Comparison of ENCODE assay signal across 23 mouse cellular contexts in the genomic region with DNA sequence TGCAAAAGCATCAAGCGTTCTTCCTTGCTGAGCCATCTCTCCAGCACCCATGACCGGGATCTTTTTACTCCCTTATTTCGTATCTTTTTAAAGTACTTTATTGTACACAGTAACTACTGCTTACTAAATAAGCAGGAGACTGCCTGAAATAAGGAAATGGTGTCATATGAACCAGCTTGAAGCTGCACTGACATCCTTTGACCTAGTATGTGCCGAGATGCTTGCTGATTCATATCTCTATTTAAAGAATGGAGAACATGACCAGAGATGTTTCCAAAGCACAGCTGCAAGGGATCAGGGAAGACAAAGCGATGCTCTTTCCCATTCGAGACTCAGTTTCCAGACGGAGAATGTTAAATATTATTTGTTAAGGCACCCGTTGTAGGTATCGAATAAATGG. TPM values are rescaled to one million over a fixed set of nuclear protein-coding genes. Genes with fewer than 3 reads are reported as not detected.
DNase-seq lines count a peak whose midpoint lies in the region; ATAC-seq and TF ChIP-seq lines count a peak whose summit lies in the region.
"Had no signal": no experiment of that assay in that cellular context is flagged by ENCODE, and none has a peak within 500 bp of the region (broad histone marks: within the 10 kb centered on the region; RNA-seq: fewer than 3 reads in every experiment).

No protein-coding gene starts in this region.

- no peaks in the 10 kb centered on the region for H3K27me3 ChIP-seq in liver, adult 2 months (ENCODE audit: control insufficient read depth, insufficient read depth, low read length)
- H3K27me3 ChIP-seq in liver, embryonic 12.5 days (replicated peaks): no peaks in the 10 kb centered on the region
- H3K27me3 ChIP-seq in limb, embryonic 10.5 days (ENCODE audit: low read depth, poor library complexity, severe bottlenecking): no peaks in the 10 kb centered on the region
- no peaks in the 10 kb centered on the region for H3K27me3 ChIP-seq in kidney, embryonic 15.5 days
- H3K27me3 ChIP-seq: CH12.LX; embryonic facial prominence, embryonic 13.5 days; forebrain, embryonic 12.5 days; heart, embryonic 15.5 days; hindbrain, embryonic 15.5 days had no signal

- no peak for ATAC-seq in liver, embryonic 12.5 days
- no peak for ATAC-seq in kidney, embryonic 15.5 days (replicated peaks; ENCODE audit: low FRiP score)
- ATAC-seq: activated CD4-positive, CD25-positive, alpha-beta regulatory T cell, adult 4 months; forebrain, embryonic 16.5 days; Patski had no signal

- H3K9me3 ChIP-seq in liver, embryonic 12.5 days (replicated peaks): no peaks in the 10 kb centered on the region
- no peaks in the 10 kb centered on the region for H3K9me3 ChIP-seq in limb, embryonic 10.5 days (replicated peaks)
- no peaks in the 10 kb centered on the region for H3K9me3 ChIP-seq in kidney, embryonic 15.5 days (replicated peaks)
- H3K9me3 ChIP-seq: embryonic facial prominence, embryonic 13.5 days; forebrain, embryonic 12.5 days; heart, embryonic 15.5 days; hindbrain, embryonic 10.5 days; hindbrain, embryonic 15.5 days had no signal

- H3K36me3 ChIP-seq in liver, adult 2 months (ENCODE audit: control insufficient read depth, insufficient read depth, low read length): no peaks in the 10 kb centered on the region; the same call in 1 of the 2 replicates
- H3K36me3 ChIP-seq in liver, embryonic 12.5 days: no peaks in the 10 kb centered on the region
- no peaks in the 10 kb centered on the region for H3K36me3 ChIP-seq in limb, embryonic 10.5 days
- H3K36me3 ChIP-seq in kidney, embryonic 15.5 days: no peaks in the 10 kb centered on the region
- H3K36me3 ChIP-seq: embryonic facial prominence, embryonic 13.5 days; forebrain, embryonic 12.5 days; heart, embryonic 15.5 days; hindbrain, embryonic 10.5 days; hindbrain, embryonic 15.5 days had no signal

- peaks cover 3% of the 10 kb centered on the region for H3K79me2 ChIP-seq in liver, adult 2 months (ENCODE audit: control insufficient read depth, insufficient read depth, low read length)

- TF ChIP-seq CTCF in liver, adult 2 months (IDR thresholded peaks at IDR 0.05; ENCODE audit: low read depth, low read length): no peak
- TF ChIP-seq CTCF in bone marrow macrophage, adult 2 months (IDR thresholded peaks at IDR 0.05; ENCODE audit: low read depth, low read length): no peak

- H3K4me1 ChIP-seq in liver, adult 2 months (ENCODE audit: control insufficient read depth, insufficient read depth, low read length): no peaks in the 10 kb centered on the region; the same call in 1 of the 2 replicates
- peaks cover 16% of the 10 kb centered on the region for H3K4me1 ChIP-seq in liver, embryonic 12.5 days
- H3K4me1 ChIP-seq in bone marrow macrophage, adult 2 months (ENCODE audit: control insufficient read depth, insufficient read depth, low read length): peaks cover 48% of the 10 kb centered on the region
- no peaks in the 10 kb centered on the region for H3K4me1 ChIP-seq in limb, embryonic 10.5 days
- no peaks in the 10 kb centered on the region for H3K4me1 ChIP-seq in kidney, embryonic 15.5 days
- H3K4me1 ChIP-seq: embryonic facial prominence, embryonic 13.5 days; forebrain, embryonic 12.5 days; heart, embryonic 15.5 days; hindbrain, embryonic 10.5 days; hindbrain, embryonic 15.5 days had no signal

- no peak for TF ChIP-seq POLR2A in liver, adult 2 months (IDR thresholded peaks at IDR 0.05; ENCODE audit: extremely low read depth, insufficient read depth, low read length)
- TF ChIP-seq POLR2A in bone marrow macrophage, adult 2 months (IDR thresholded peaks at IDR 0.05; ENCODE audit: borderline replicate concordance, low read depth, low read length): no peak

- peak overlapping the region; percentile 73 for H3K27ac ChIP-seq in liver, adult 2 months (replicated peaks; ENCODE audit: insufficient read depth, low read depth, low read length)
- H3K27ac ChIP-seq in liver, embryonic 12.5 days: no peak overlapping the region
- peak overlapping the region; percentile 99 for H3K27ac ChIP-seq in bone marrow macrophage, adult 2 months (ENCODE audit: insufficient read depth, low read depth, low read length)
- H3K27ac ChIP-seq in limb, embryonic 10.5 days: no peak overlapping the region
- no peak overlapping the region for H3K27ac ChIP-seq in kidney, embryonic 15.5 days
- H3K27ac ChIP-seq: embryonic facial prominence, embryonic 13.5 days; forebrain, embryonic 12.5 days; heart, embryonic 15.5 days; hindbrain, embryonic 10.5 days; hindbrain, embryonic 15.5 days had no signal

- no peak overlapping the region for H3K9ac ChIP-seq in liver, adult 2 months (ENCODE audit: low read depth, low read length)
- no peak overlapping the region for H3K9ac ChIP-seq in liver, embryonic 12.5 days
- H3K9ac ChIP-seq in kidney, embryonic 15.5 days: no peak overlapping the region
- H3K9ac ChIP-seq: embryonic facial prominence, embryonic 13.5 days; forebrain, embryonic 12.5 days; heart, embryonic 15.5 days; hindbrain, embryonic 15.5 days had no signal

- WGBS in liver, adult 2 months: 90% methylated on average over 9 of the region's 9 CpGs
- WGBS in liver, embryonic 12.5 days (ENCODE audit: insufficient replicate concordance): 77% methylated on average over 9 of the region's 9 CpGs
- WGBS in limb, embryonic 10.5 days: 96% methylated on average over 9 of the region's 9 CpGs
- WGBS in kidney, embryonic 15.5 days: 90% methylated on average over 9 of the region's 9 CpGs

- H3K4me3 ChIP-seq in liver, adult 2 months (ENCODE audit: insufficient read depth, low read depth, low read length): no peak overlapping the region
- no peak overlapping the region for H3K4me3 ChIP-seq in liver, embryonic 12.5 days
- peak overlapping the region; percentile 42 for H3K4me3 ChIP-seq in bone marrow macrophage, adult 2 months (ENCODE audit: insufficient read depth, low read length)
- H3K4me3 ChIP-seq in limb, embryonic 10.5 days: no peak overlapping the region
- no peak overlapping the region for H3K4me3 ChIP-seq in kidney, embryonic 15.5 days (replicated peaks)
- H3K4me3 ChIP-seq: embryonic facial prominence, embryonic 13.5 days; forebrain, embryonic 12.5 days; heart, embryonic 15.5 days; hindbrain, embryonic 10.5 days; hindbrain, embryonic 15.5 days had no signal

- DNase-seq in liver, adult 2 months (ENCODE audit: extremely low read depth, low read depth, low spot score): peak; percentile 38
- DNase-seq in limb, embryonic 10.5 days (ENCODE audit: low spot score): peak; percentile 13
- DNase-seq in cerebellum, postnatal 4 days (ENCODE audit: low spot score in 2 of 2): no peak
- DNase-seq: adrenal gland, adult 2 months; adrenal gland, postnatal 25 days; cerebellum, adult 11-12 months; cerebellum, adult 9-10 months; cerebellum, postnatal 25 days; gastrocnemius, postnatal 14 days; heart, postnatal 14 days had no signal

- no peak overlapping the region for H3K4me2 ChIP-seq in liver, embryonic 12.5 days
- H3K4me2 ChIP-seq in kidney, embryonic 15.5 days: no peak overlapping the region
- H3K4me2 ChIP-seq: embryonic facial prominence, embryonic 13.5 days; forebrain, embryonic 12.5 days; heart, embryonic 11.5 days; heart, embryonic 15.5 days; hindbrain, embryonic 15.5 days had no signal

RNA-seq across cellular contexts. Expression of gene Lcp1, which starts 33.4 kb away (rescaled TPM):
- total RNA-seq in liver, adult 2 months (2014; rRNA removed): 55.5 and 71.8 TPM in 2 replicates
- polyA plus RNA-seq in liver, adult 2 months (2012; rRNA removed): 15.5 and 19.2 TPM in 2 replicates
- polyA plus RNA-seq in liver, embryonic 12.5 days (2016; fragmentation: Nextera tagmentation; extraction: Ambion mirVana): 36.2 and 39.8 TPM in 2 replicates
- polyA plus RNA-seq in bone marrow macrophage, adult 2 months (2012; ENCODE audit: insufficient read depth, insufficient read length, missing spikeins): 932 and 1,066 TPM in 2 replicates
- 20.4 and 20.9 TPM in 2 replicates for polyA plus RNA-seq in limb, embryonic 10.5 days (2016; fragmentation: Nextera tagmentation; extraction: Ambion mirVana)
- 21.1 and 21.9 TPM in 2 replicates for polyA plus RNA-seq in kidney, embryonic 15.5 days (2015; fragmentation: Nextera tagmentation; extraction: Ambion mirVana)

RNA-seq across cellular contexts. Expression of gene Lrrc63, which starts 33.7 kb away (rescaled TPM):
- total RNA-seq in liver, adult 2 months (2014; rRNA removed): under 0.01 TPM in 1 of 2 replicates, not detected in the other
- polyA plus RNA-seq in liver, adult 2 months (2012; rRNA removed): 0.04 TPM in 1 of 2 replicates, not detected in the other
- polyA plus RNA-seq in liver, embryonic 12.5 days (2016; fragmentation: Nextera tagmentation; extraction: Ambion mirVana): not detected in 2 replicates
- polyA plus RNA-seq in bone marrow macrophage, adult 2 months (2012; ENCODE audit: insufficient read depth, insufficient read length, missing spikeins): 0.36 and 0.43 TPM in 2 replicates
- polyA plus RNA-seq in limb, embryonic 10.5 days (2016; fragmentation: Nextera tagmentation; extraction: Ambion mirVana): 0.05 and 0.08 TPM in 2 replicates
- polyA plus RNA-seq in kidney, embryonic 15.5 days (2015; fragmentation: Nextera tagmentation; extraction: Ambion mirVana): not detected in 2 replicates
- total RNA-seq: adrenal gland, adult 2 months; adrenal gland, postnatal 25 days; CH12.LX; gastrocnemius, postnatal 14 days; heart, postnatal 14 days had no signal
- polyA plus RNA-seq: activated CD4-positive, CD25-positive, alpha-beta regulatory T cell, adult 4 months; adrenal gland, adult 2 months; embryonic facial prominence, embryonic 13.5 days; forebrain, embryonic 16.5 days; heart, embryonic 11.5 days; heart, embryonic 15.5 days; hindbrain, embryonic 15.5 days; Patski had no signal

Comparison
In these comparisons a context has a peak if more than half of its experiments do, and no peak if none do; other contexts are left out.
1. H3K27ac ChIP-seq: peak in liver, adult 2 months (single experiment) and bone marrow macrophage, adult 2 months (single experiment); none in liver, embryonic 12.5 days (single experiment), limb, embryonic 10.5 days (single experiment) and kidney, embryonic 15.5 days (single experiment).
2. DNase-seq: peak in liver, adult 2 months (single experiment) and limb, embryonic 10.5 days (single experiment); none in cerebellum, postnatal 4 days (0 of 2).
3. RNA of gene Lcp1, which starts 33.4 kb away (polyA plus RNA-seq): 932 to 1,066 TPM in bone marrow macrophage, adult 2 months; 36.2 to 39.8 TPM in liver, embryonic 12.5 days, 21.1 to 21.9 TPM in kidney, embryonic 15.5 days, 20.4 to 20.9 TPM in limb, embryonic 10.5 days and 15.5 to 19.2 TPM in liver, adult 2 months; every median in the first group is over 10 times any median in the second.